Mouse (Mus musculus) cerebellum, adult 2 months (tissue): ENCODE data around the gene Col8a2. TPM values are rescaled to one million over a fixed set of nuclear protein-coding genes. Genes with fewer than 3 reads are reported as not detected.
A peak's percentile ranks its signal among the peaks of the same experiment; 100 is the strongest.

ENCODE experiments used
- DNase-seq, 2 experiments: peaks; one replicate each; pipeline ENCODE4 v3.0.0; 2021
- H3K27ac ChIP-seq: fragments of 200-500 bp; 2 replicates; pipeline ENCODE4 v1.5.1; 2012; ENCODE audit warnings: low read length, control low read depth, inconsistent platforms; ENCODE audit not compliant: insufficient read depth
- H3K27me3 ChIP-seq: fragments of 200-500 bp; 2 replicates; pipeline ENCODE4 v1.6.1; 2012; ENCODE audit warnings: inconsistent platforms, mild to moderate bottlenecking, low read length, moderate library complexity; ENCODE audit not compliant: control insufficient read depth, insufficient read depth
- H3K4me1 ChIP-seq: fragments of 200-500 bp; 2 replicates; pipeline ENCODE4 v1.6.1; 2011; ENCODE audit warnings: low read length; ENCODE audit not compliant: control insufficient read depth, insufficient read depth
- H3K4me3 ChIP-seq: fragments of 200-500 bp; replicated peaks from 2 replicates; pipeline ENCODE3; 2011; ENCODE audit warnings: mild to moderate bottlenecking, low read depth, low read length, control low read depth; ENCODE audit not compliant: insufficient read depth
- CTCF ChIP-seq: fragments of 200-500 bp; IDR thresholded peaks from 2 replicates; pipeline ENCODE4 v1.5.1; 2011; ENCODE audit warnings: low read depth, mild to moderate bottlenecking, control low read depth, low read length, moderate library complexity, borderline replicate concordance; ENCODE audit not compliant: insufficient read depth
- POLR2A ChIP-seq: fragments of 200-500 bp; IDR thresholded peaks from 2 replicates; pipeline ENCODE4 v1.6.1; 2011; ENCODE audit warnings: low read length, control low read depth, borderline replicate concordance; ENCODE audit not compliant: insufficient read depth
- WGBS: fragments of 180-500 bp; shearing (Covaris S2); methylation state at CpG from one replicate; pipeline ENCODE4 v1.1.7; 2018; 5-methylcytosine and 5-hydroxymethylcytosine counted together
- polyA plus RNA-seq: library from polyadenylated mRNA; depleted of rRNA; stranded (reverse); fragments of >200 nt; gene quantifications from 2 replicates; pipeline ENCODE4 v1.2.3, GENCODE M21; 2012

Gene Col8a2
- polyA plus RNA-seq, 1 experiment = 0.93 TPM

DNA sequence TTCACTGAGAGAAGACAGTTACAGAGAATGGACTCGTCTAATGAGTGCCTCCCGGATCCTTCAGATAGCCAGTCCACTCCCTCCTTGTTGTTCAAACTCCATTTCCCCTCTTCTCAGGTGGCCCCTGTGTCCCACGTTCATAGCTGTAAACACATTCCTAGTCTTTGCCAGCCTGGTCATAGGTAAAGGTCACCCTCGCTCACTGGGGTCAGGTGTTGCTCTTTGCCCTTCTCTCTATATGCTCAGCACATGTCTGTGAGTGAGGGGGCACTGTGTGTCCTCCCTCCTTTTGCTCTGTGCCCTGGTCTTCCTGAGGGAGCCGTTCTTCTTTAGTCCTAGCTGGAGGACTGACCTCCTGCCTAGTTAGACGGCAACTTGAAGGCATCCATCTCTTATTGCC lies 33.2 kb downstream of the Col8a2 start:
- DNase-seq = no peak
- no peaks in the 10 kb centered on the region for H3K4me1 ChIP-seq
- no peaks in the 10 kb centered on the region for H3K27me3 ChIP-seq
- no peak overlapping the region for H3K4me3 ChIP-seq
- no peak overlapping the region for H3K27ac ChIP-seq
- TF ChIP-seq POLR2A (no peak), CTCF (no peak)
- 89% methylated on average over 6 of the region's 6 CpGs for WGBS

DNA sequence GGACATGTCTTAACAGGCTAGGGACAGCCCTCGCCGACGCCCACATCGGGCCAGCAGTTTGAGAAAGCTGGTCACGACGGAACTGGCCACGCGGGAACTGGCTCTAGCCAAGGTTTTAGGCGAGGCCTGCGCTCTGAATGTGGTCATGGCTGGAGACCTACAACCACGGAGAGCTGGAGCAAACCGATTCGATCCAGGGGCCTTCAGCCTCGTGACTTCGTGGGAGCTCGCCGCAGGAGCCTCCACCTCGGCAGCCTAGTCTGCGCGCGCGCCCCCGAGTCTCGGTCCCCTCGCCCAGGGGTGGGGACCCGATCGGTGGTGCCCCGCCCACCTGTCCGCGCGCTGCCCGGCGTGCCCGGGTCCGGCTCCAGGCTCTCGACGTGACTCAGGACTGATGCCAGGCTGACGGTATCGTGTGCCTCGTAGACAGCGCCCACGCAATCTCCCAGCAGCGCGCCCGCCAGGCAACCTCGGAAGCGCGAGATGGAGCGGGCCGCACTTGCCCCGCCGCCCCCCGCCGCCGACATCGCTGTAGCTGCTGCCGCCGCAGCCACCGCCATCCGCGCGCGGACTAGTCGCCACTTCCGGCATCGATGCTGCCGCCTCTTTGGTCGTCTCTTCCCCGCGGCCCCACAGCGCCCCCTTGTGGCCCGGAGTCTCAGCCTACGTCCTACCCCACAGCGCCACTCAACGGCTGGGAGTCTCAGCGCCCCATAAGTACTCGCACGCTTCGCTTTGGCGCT lies 34.7 kb downstream of the Col8a2 start, which contains the start of gene Adprhl2:
Gene Adprhl2 (minus strand): TSS at position 593 of the 743 bp plus-strand sequence.
- H3K4me3 ChIP-seq = peak within 1 kb of the TSS; percentile 79
- no peaks in the 10 kb centered on the region for H3K4me1 ChIP-seq
- peak; percentile 96 to 100 for DNase-seq
- WGBS = under 1% methylated on average over 77 of the region's 80 CpGs
- H3K27me3 ChIP-seq = no peaks in the 10 kb centered on the region
- TF ChIP-seq POLR2A (peak; percentile 60), CTCF (peak; percentile 99)
- peak within 1 kb of the TSS; percentile 34; the same call in 1 of the 2 replicates for H3K27ac ChIP-seq

DNA sequence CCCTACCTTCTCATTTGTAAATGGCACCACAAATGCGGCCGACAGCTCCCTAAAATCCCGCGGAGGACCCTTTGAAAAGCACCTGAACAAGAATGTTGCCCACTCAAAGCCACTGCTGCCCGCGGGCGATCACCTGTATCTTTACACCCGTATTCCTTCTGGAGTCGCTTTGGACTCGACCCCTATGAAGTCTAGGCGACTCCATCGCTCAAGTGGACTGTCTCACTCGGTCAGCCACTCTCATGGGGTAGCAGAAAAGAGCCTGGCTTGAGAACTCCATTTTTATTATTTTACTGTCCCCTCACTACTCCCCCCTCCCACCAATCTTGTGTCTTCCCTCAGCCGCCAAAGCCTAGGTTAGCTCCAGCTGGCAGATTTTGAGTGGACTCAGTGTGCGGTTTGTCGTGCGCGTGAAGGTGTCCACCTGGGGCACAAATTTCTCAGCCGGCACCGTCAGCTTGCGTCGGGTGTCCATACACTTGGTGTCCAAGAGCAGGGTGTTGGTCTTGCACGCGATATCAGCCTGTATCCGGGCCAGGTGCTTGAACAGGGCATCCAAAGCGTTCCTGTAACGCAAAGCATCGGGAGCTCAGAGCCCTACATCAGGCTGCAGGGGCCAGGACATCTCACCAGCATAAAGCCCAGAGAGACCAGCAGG lies 35.4 kb downstream of the Col8a2 start:
- no peak overlapping the region for H3K27ac ChIP-seq

GRCm38 (mm10) chr4:126322646-126323045 lies 36.1 kb downstream of the Col8a2 start:
- WGBS = 97% methylated on average over 13 of the region's 13 CpGs
- H3K27ac ChIP-seq = no peak overlapping the region
- H3K27me3 ChIP-seq = no peaks in the 10 kb centered on the region
- peak in 1 of 2 experiments; percentile 13 for DNase-seq
- TF ChIP-seq POLR2A (no peak), CTCF (no peak)
- no peak overlapping the region for H3K4me3 ChIP-seq
- no peaks in the 10 kb centered on the region for H3K4me1 ChIP-seq

More for the DNA sequence above, 35.4 kb downstream of the Col8a2 start:
- peak overlapping the region; percentile 79 for H3K4me3 ChIP-seq
- TF ChIP-seq CTCF = no peak
- no peak for TF ChIP-seq POLR2A
- no peaks in the 10 kb centered on the region for H3K27me3 ChIP-seq
- H3K4me1 ChIP-seq = no peaks in the 10 kb centered on the region
- DNase-seq = no peak
- WGBS = 31% methylated on average over 28 of the region's 28 CpGs

GRCm38 (mm10) chr4:126324861-126325260 lies 38.3 kb downstream of the Col8a2 start:
- no peak overlapping the region for H3K27ac ChIP-seq
- DNase-seq = peak in 1 of 2 experiments; percentile 15
- WGBS = 41% methylated on average over 13 of the region's 13 CpGs
- no peak for TF ChIP-seq CTCF
- no peak for TF ChIP-seq POLR2A
- no peaks in the 10 kb centered on the region for H3K4me1 ChIP-seq
- H3K4me3 ChIP-seq = no peak overlapping the region
- H3K27me3 ChIP-seq = no peaks in the 10 kb centered on the region

GRCm38 (mm10) chr4:126325281-126325861 lies 38.8 kb downstream of the Col8a2 start, which contains the start of gene Tekt2:
Gene Tekt2 (minus strand): TSS chr4:126325688.
- H3K4me3 ChIP-seq = no peak within 1 kb of the TSS
- TF ChIP-seq POLR2A = no peak
- TF ChIP-seq CTCF = no peak
- no peak within 1 kb of the TSS for H3K27ac ChIP-seq
- WGBS = 25% methylated on average over 23 of the region's 23 CpGs
- no peaks in the 10 kb centered on the region for H3K4me1 ChIP-seq
- H3K27me3 ChIP-seq = no peaks in the 10 kb centered on the region
- no peak for DNase-seq

DNA sequence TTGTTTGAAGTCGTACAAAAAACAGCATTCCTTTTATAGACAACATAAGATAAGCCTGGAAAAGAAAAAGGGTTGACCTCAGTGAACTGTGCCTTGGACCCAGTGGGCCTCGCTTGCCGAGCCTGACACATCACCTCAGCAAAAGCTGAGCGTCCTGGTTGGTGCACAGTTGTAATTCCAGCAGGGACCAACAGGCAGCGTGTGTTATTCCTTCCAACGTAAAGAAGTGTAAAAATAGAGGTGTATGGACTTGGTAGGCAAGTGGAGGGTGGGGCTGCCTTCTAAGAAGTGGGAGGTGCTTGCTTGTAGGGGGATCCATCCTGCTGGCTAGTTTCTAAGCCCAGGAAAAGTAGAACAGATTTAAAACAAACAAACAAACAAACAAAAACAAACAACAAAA lies 39.4 kb downstream of the Col8a2 start:
- TF ChIP-seq CTCF = no peak
- TF ChIP-seq POLR2A = no peak
- no peak overlapping the region for H3K4me3 ChIP-seq
- DNase-seq = no peak
- H3K27me3 ChIP-seq = no peaks in the 10 kb centered on the region
- no peak overlapping the region for H3K27ac ChIP-seq
- 51% methylated on average over 6 of the region's 6 CpGs for WGBS
- H3K4me1 ChIP-seq = no peaks in the 10 kb centered on the region
